Mouse (Mus musculus) v-Abl transformed pro-B cells (cell line): ENCODE results near the gene Tspan5.

Experiments used
- in situ Hi-C, 2 experiments: fragments of 400-800 bp; cut with MboI; formaldehyde crosslinking; loops; one replicate each; pipeline ENCODE4 v1.15.1; 2025; ENCODE audit not compliant: unreplicated experiment in 2 of 2

The Tspan5 gene

GRCm38 (mm10) chr3:138802722-138803443, 60.9 kb downstream of the Tspan5 start:
- in situ Hi-C loops: no loop called here

- in situ Hi-C loops: no loop called here
Measured at GRCm38 (mm10) chr3:138803444-138804085, 61.6 kb downstream of the Tspan5 start.

GRCm38 (mm10) chr3:138804104-138805048, 62.4 kb downstream of the Tspan5 start:
- in situ Hi-C loops: no loop called here

GRCm38 (mm10) chr3:138807795-138808194, 65.8 kb downstream of the Tspan5 start:
- in situ Hi-C loops: no loop called here

- in situ Hi-C loops: no loop called here
Measured at GRCm38 (mm10) chr3:138809509-138809908, 67.5 kb downstream of the Tspan5 start.

- in situ Hi-C loops: no loop called here
Measured at GRCm38 (mm10) chr3:138812565-138812964, 70.6 kb downstream of the Tspan5 start.

GRCm38 (mm10) chr3:138813139-138813810, 71.3 kb downstream of the Tspan5 start:
- in situ Hi-C loops: no loop called here

GRCm38 (mm10) chr3:138814457-138814856, 72.5 kb downstream of the Tspan5 start:
- in situ Hi-C loops: no loop called here

- in situ Hi-C loops: no loop called here
Measured at GRCm38 (mm10) chr3:138815127-138815837, 73.3 kb downstream of the Tspan5 start.

- in situ Hi-C loops: no loop called here
Measured at GRCm38 (mm10) chr3:138816888-138817656, 75.1 kb downstream of the Tspan5 start.

- in situ Hi-C loops: no loop called here
Measured at GRCm38 (mm10) chr3:138819862-138820261, 77.9 kb downstream of the Tspan5 start.

GRCm38 (mm10) chr3:138820296-138820695, 78.3 kb downstream of the Tspan5 start:
- in situ Hi-C loops: no loop called here

- in situ Hi-C loops: no loop called here
Measured at GRCm38 (mm10) chr3:138821886-138822445, 80.0 kb downstream of the Tspan5 start.

- in situ Hi-C loops: no loop called here
Measured at GRCm38 (mm10) chr3:138823857-138824256, 81.9 kb downstream of the Tspan5 start.

- in situ Hi-C loops: no loop called here
Measured at GRCm38 (mm10) chr3:138825296-138825695, 83.3 kb downstream of the Tspan5 start.

- in situ Hi-C loops: no loop called here
Measured at GRCm38 (mm10) chr3:138826243-138826800, 84.3 kb downstream of the Tspan5 start.

GRCm38 (mm10) chr3:138832827-138833517, 91.0 kb downstream of the Tspan5 start:
- in situ Hi-C loops: no loop called here

GRCm38 (mm10) chr3:138834174-138834573, 92.2 kb downstream of the Tspan5 start:
- in situ Hi-C loops: no loop called here
